Mouse (Mus musculus) liver, embryonic 13.5 days (tissue): ENCODE data around the gene Eef2k. TPM values are rescaled to one million over a fixed set of nuclear protein-coding genes. Genes with fewer than 3 reads are reported as not detected.
"Not testable (repeated sequence)": the region's sequence is repeated elsewhere in the genome, so short reads cannot be mapped to it uniquely, and the experiment has no call there.

Experiments used
- ATAC-seq: fragments of 200-750 bp; cut with Nextera tagmentation; 2 replicates; pipeline ENCODE4 v1.8.0; 2017; ENCODE audit warnings: low read depth, mild to moderate bottlenecking, moderate number of reproducible peaks, moderate library complexity
- DNase-seq: peaks from one replicate; pipeline ENCODE4 v3.0.0; 2022
- H3K27ac ChIP-seq: fragments of 300-500 bp; sonication (generic); 2 replicates; pipeline ENCODE4 v1.5.1; 2015; ENCODE audit warnings: moderate library complexity, mild to moderate bottlenecking, inconsistent platforms
- H3K27me3 ChIP-seq: fragments of 300-500 bp; sonication (generic); 2 replicates; pipeline ENCODE4 v1.6.1; 2015; ENCODE audit warnings: mild to moderate bottlenecking, inconsistent platforms
- H3K36me3 ChIP-seq: fragments of 300-500 bp; sonication (generic); 2 replicates; pipeline ENCODE4 v1.6.1; 2015; ENCODE audit warnings: mild to moderate bottlenecking, inconsistent platforms
- H3K4me1 ChIP-seq: fragments of 300-500 bp; sonication (generic); replicated peaks from 2 replicates; pipeline ENCODE4 v1.6.1; 2015; ENCODE audit warnings: inconsistent platforms
- H3K4me2 ChIP-seq: fragments of 300-500 bp; sonication (generic); 2 replicates; pipeline ENCODE4 v1.6.1; 2015; ENCODE audit warnings: inconsistent platforms, mild to moderate bottlenecking, moderate library complexity
- H3K4me3 ChIP-seq: fragments of 300-500 bp; sonication (generic); replicated peaks from 2 replicates; pipeline ENCODE4 v1.5.1; 2015; ENCODE audit warnings: mild to moderate bottlenecking, inconsistent platforms
- H3K9ac ChIP-seq: fragments of 300-500 bp; sonication (generic); 2 replicates; pipeline ENCODE4 v1.6.1; 2015; ENCODE audit warnings: mild to moderate bottlenecking, inconsistent platforms
- H3K9me3 ChIP-seq: fragments of 300-500 bp; sonication (generic); replicated peaks from 2 replicates; pipeline ENCODE4 v1.6.1; 2016; ENCODE audit warnings: inconsistent platforms
- WGBS: fragments of 180-500 bp; shearing (Covaris S2); methylation state at CpG from one replicate; pipeline ENCODE4 v1.1.7; 2015; ENCODE audit not compliant: insufficient replicate concordance; 5-methylcytosine and 5-hydroxymethylcytosine counted together
- polyA plus RNA-seq: library from polyadenylated mRNA; unstranded; fragments of >200 nt; fragmentation: Nextera tagmentation; extraction: Ambion mirVana; gene quantifications from 2 replicates; pipeline ENCODE4 v1.2.1, GENCODE M21; 2015

The Eef2k gene
- polyA plus RNA-seq, 1 experiment from 2014 or later = 42.2 TPM

DNA sequence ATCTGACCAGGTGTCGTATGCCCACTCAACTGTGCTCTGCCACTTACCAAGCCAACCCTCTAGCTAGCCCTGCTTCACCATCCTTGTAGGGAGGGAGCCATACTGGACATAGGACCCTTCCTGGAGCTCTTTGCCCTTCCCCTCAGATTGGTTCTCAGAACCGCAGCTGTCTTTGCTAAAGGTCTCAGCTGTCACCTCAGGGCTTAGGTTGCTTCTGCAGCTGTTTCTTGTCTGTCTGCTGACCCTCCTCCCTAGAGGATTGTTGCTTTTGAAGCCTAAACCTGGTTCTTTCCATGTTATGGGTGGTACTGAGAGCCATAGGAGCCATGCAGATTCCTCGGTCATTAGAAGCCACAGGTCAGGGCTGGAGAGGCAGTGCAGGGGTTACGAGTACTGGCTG lies 40.0 kb downstream of the Eef2k start:
- H3K4me3 ChIP-seq = no peak overlapping the region
- H3K27ac ChIP-seq = peak overlapping the region; percentile 93; the same call in 1 of the 2 replicates
- H3K9me3 ChIP-seq = no peaks in the 10 kb centered on the region
- no peak overlapping the region for H3K4me2 ChIP-seq
- H3K27me3 ChIP-seq = no peaks in the 10 kb centered on the region
- ATAC-seq (no peak), DNase-seq (no peak)
- H3K9ac ChIP-seq = no peak overlapping the region
- H3K36me3 ChIP-seq = peaks cover 95% of the 10 kb centered on the region
- WGBS = 78% methylated on average over 4 of the region's 4 CpGs
- peaks cover 81% of the 10 kb centered on the region for H3K4me1 ChIP-seq

DNA sequence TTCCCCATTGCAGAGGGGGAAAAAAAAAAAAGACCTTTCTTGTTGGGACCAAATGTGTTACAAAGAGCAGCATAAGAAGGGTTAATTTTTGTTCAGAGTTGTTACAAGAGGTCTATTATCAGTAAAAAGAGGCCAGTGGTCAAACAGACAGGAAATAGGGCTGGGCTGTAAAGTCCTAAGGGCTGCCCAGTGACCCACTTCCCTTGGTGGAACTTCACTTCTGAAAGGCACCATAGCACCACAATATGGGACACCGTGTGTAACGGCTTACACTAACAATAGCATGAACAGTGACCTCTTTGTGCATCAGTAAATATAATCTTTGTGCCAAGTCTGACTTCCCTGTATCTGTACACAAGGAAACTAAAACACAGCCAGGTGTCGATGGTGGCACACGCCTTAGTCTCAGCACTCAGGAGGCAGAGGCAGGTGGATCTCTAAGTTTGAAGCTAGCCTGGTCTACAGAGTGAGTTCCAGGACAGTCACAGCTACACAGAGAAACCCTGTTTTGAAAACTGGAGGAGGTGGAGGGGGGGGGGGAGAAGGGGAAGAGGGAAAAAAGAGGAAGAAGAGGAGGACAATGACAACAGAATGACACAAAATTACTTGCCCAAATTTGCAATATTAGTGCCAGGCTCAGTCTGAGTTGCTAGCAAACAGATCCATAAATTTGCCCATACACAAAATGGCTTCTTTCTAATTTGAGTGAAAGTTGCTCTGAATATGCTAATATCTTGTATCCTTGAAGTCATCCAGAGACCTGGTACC lies 41.1 kb downstream of the Eef2k start:
- H3K4me1 ChIP-seq = peaks cover 71% of the 10 kb centered on the region
- 55% methylated on average over 4 of the region's 4 CpGs for WGBS
- no peaks in the 10 kb centered on the region for H3K27me3 ChIP-seq
- no peak overlapping the region for H3K4me2 ChIP-seq
- ATAC-seq (no peak), DNase-seq (no peak)
- H3K36me3 ChIP-seq = peaks cover 98% of the 10 kb centered on the region
- no peaks in the 10 kb centered on the region for H3K9me3 ChIP-seq
- H3K4me3 ChIP-seq = no peak overlapping the region
- H3K27ac ChIP-seq = peak overlapping the region; percentile 93
- H3K9ac ChIP-seq = no peak overlapping the region

DNA sequence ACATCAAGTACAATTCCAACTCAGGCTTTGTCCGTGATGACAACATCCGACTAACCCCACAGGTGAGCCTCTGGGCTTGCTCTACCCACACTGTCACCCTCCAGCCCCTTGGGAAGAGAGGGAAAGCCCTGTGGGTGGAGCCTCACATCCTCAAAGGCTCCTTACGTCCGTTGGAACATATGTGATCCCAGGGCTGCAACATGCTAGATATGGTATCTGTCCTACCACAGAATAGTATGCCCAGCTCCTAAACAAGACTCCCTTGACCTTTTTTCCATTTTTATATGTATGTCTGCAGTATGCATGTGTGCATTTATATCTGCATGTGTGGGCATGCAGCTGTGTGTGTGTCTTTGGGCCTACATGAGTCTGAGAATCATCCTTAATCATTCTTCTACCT lies 42.1 kb downstream of the Eef2k start:
- no peaks in the 10 kb centered on the region for H3K27me3 ChIP-seq
- no peak overlapping the region for H3K9ac ChIP-seq
- peak; percentile 27 for ATAC-seq
- DNase-seq = no peak
- WGBS = 60% methylated on average over 4 of the region's 4 CpGs
- H3K4me2 ChIP-seq = no peak overlapping the region
- H3K9me3 ChIP-seq = no peaks in the 10 kb centered on the region
- no peak overlapping the region for H3K4me3 ChIP-seq
- H3K36me3 ChIP-seq = peaks cover 99% of the 10 kb centered on the region
- H3K27ac ChIP-seq = peak overlapping the region; percentile 93
- peaks cover 61% of the 10 kb centered on the region for H3K4me1 ChIP-seq

DNA sequence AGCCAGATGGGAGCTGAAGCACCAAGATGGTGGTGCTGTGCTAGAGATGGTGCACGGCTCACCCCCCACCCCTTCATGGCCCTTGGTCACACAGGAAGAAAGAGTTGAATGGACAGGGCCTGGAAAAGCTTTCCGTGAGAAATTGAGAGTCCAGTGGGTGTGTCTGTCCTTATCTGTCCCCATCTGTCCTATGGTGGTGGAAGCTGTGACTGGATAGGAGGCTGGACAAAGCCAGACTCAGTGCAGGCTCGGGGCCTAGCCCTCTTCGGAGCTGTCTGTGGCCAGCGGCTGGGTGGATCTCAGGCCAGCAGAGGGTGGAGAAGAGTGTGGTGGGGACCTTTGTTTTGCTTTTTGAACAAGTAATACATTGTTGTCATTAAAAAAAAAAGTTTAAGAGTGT lies 50.5 kb downstream of the Eef2k start:
- Histone ChIP-seq H3K36me3 (peaks cover 97% of the 10 kb centered on the region), H3K9ac (0 out of 2 replicates have a peak overlapping the region, but pooled peaks have one; percentile 27), H3K9me3 (no peaks in the 10 kb centered on the region), H3K4me3 (no peak overlapping the region), H3K27me3 (no peaks in the 10 kb centered on the region), H3K4me2 (no peak overlapping the region), H3K4me1 (peaks cover 15% of the 10 kb centered on the region), H3K27ac (peak overlapping the region; percentile 62)
- peak; percentile 81 for ATAC-seq
- no peak for DNase-seq
- 47% methylated on average over 5 of the region's 5 CpGs for WGBS

DNA sequence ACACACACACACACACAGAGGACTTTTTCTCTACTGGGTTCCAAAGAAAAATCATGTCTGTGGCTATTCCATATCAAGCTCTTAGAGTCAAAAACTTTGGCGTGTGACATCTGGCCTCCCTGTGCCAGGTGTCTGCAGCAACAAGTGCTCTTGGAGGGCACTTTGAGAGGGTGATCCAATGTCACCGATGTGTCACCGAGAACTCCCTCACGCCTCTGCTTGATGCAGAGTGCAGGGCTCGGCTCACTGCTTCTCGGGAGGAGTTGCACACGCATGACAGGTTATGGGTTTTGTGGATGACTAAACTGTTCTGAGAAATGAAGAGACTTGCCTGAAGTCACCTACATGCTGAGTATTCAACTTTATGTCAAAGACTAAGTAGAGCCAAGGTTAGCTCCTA lies 54.4 kb downstream of the Eef2k start:
- H3K9ac ChIP-seq = no peak overlapping the region
- peaks cover 95% of the 10 kb centered on the region for H3K36me3 ChIP-seq
- H3K4me3 ChIP-seq = no peak overlapping the region
- peaks cover 12% of the 10 kb centered on the region for H3K4me1 ChIP-seq
- no peak for DNase-seq
- H3K9me3 ChIP-seq = no peaks in the 10 kb centered on the region
- no peak overlapping the region for H3K4me2 ChIP-seq
- no peak for ATAC-seq
- WGBS = 92% methylated on average over 7 of the region's 7 CpGs
- H3K27me3 ChIP-seq = no peaks in the 10 kb centered on the region
- no peak overlapping the region for H3K27ac ChIP-seq

DNA sequence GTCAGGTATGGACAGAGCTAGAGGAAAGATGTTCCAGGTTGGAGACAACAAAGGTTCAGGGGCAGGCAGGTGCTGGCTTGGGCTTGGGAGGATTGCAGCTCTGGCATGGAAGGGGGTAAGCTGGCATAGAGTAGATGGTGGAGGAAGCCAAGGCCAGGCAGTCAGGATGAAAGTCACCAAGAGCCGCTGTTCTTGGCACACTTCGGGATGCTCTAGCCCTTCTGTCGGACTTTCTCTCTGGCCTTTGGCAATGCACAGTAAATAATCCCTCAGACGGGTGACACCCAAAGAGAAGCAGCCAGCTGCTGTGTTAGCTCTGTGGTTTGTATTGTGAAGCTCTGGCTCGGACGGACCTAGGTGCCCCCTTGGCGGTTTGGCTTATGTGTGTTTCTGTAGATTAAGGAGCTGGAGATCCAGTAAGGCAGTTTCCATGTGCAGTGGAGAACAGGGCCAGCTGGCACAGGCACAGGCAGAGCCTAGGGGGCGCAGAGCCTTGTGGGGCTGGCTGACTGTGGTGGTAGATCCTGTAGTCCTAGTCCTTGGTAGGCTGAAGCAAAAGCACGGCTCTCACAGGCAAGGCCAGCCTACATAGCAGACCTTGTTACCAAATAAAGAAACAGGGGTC lies 55.2 kb downstream of the Eef2k start:
- Histone ChIP-seq H3K9me3 (no peaks in the 10 kb centered on the region), H3K9ac (no peak overlapping the region), H3K36me3 (peaks cover 96% of the 10 kb centered on the region), H3K27me3 (no peaks in the 10 kb centered on the region), H3K4me3 (no peak overlapping the region), H3K4me1 (peaks cover 7% of the 10 kb centered on the region), H3K4me2 (no peak overlapping the region), H3K27ac (no peak overlapping the region)
- ATAC-seq (no peak), DNase-seq (no peak)
- 91% methylated on average over 9 of the region's 9 CpGs for WGBS

DNA sequence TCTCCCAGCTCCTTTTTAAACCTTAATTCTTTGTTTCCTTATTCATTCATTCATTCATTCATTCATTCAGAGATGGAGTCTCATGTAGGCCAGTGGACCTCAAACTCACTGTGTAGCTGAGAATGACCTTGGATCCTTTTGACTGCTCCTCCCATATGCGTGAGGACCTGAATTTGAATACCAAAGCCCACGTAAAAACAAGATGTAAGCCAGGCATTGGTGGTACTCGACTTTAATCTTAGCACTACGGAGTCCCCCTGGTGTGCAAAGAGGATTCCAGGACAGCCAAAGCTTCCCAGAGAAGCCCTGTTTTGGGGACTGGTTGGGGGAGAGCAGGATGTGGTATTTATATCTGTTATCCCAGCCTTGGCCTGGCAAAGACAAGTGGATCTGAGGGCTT lies 57.6 kb downstream of the Eef2k start:
- WGBS = 77% methylated on average over 4 of the region's 4 CpGs
- Histone ChIP-seq H3K4me3 (no peak overlapping the region), H3K27ac (no peak overlapping the region), H3K4me2 (no peak overlapping the region), H3K27me3 (no peaks in the 10 kb centered on the region), H3K9ac (no peak overlapping the region), H3K4me1 (no peaks in the 10 kb centered on the region), H3K9me3 (no peaks in the 10 kb centered on the region), H3K36me3 (peaks cover 92% of the 10 kb centered on the region)
- no peak for ATAC-seq
- no peak for DNase-seq

DNA sequence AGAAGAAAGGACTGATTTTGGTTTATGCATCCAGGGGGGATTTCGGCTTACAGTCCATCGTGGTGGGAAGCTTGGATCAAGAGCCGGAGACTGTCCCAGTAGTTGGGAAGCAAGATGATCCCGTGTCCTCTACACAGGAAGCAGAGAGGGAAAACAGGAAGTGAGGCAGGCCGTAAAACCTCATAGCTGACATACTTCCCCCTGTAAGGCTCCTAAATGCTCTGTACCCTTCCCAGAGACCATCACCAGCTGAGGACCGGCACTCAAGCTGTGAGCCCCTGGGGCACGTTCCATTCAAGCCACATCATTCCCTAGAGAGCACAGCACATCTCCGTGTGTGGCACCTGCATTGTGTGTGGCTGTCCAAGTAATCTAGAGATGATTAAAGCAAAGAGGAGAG lies 59.1 kb downstream of the Eef2k start:
- no peak for ATAC-seq
- Histone ChIP-seq H3K27me3 (no peaks in the 10 kb centered on the region), H3K36me3 (peaks cover 88% of the 10 kb centered on the region), H3K4me1 (no peaks in the 10 kb centered on the region), H3K9ac (no peak overlapping the region), H3K27ac (no peak overlapping the region), H3K4me3 (no peak overlapping the region), H3K4me2 (no peak overlapping the region), H3K9me3 (no peaks in the 10 kb centered on the region)
- 55% methylated on average over 8 of the region's 8 CpGs for WGBS
- no peak for DNase-seq

DNA sequence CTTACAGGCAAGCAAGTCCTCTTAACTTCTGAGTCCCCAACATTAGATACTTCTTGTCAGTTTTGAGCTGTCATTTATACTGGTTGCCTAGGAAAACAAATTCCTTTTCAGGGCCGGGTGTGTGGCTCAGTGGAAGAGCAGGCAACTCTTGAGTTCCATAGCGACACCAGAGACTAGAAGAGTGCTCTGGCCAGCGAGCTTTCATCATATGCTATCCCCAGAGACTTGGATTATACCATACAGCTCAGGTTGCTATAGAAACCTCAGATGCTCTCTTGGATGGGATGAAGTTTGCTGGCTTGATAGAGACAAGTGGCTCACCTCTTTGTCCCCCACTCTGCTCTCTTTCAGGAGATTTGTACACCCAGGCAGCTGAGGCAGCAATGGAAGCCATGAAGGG lies 60.3 kb downstream of the Eef2k start:
- no peak overlapping the region for H3K4me2 ChIP-seq
- no peak overlapping the region for H3K9ac ChIP-seq
- DNase-seq (no peak), ATAC-seq (no peak)
- no peaks in the 10 kb centered on the region for H3K9me3 ChIP-seq
- no peaks in the 10 kb centered on the region for H3K27me3 ChIP-seq
- 79% methylated on average over 3 of the region's 3 CpGs for WGBS
- peaks cover 75% of the 10 kb centered on the region for H3K36me3 ChIP-seq
- H3K4me3 ChIP-seq = no peak overlapping the region
- no peaks in the 10 kb centered on the region for H3K4me1 ChIP-seq
- H3K27ac ChIP-seq = no peak overlapping the region

DNA sequence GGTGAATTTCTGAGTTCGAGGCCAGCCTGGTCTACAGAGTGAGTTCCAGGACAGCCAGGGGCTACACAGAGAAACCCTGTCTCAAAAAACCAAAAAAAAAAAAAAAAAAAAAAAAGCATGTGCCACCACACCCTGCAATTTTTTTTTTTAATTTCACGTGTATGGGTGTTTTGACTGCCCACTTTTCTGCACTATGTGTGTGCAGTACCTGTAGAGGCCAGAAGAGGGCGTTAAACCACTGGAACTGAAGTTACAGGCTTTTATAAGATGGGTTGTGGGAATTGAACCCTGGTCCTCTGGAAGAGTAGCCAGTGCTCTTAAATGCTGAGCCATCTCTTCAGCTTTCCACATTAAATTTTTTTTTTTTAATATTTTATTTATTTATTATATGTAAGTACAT lies 67.5 kb downstream of the Eef2k start:
- not testable (repeated sequence) for H3K9ac ChIP-seq, H3K27ac ChIP-seq, ATAC-seq, H3K4me3 ChIP-seq, H3K36me3 ChIP-seq, H3K27me3 ChIP-seq, H3K4me2 ChIP-seq, H3K9me3 ChIP-seq, H3K4me1 ChIP-seq, DNase-seq
- 53% methylated on average over 3 of the region's 3 CpGs for WGBS

DNA sequence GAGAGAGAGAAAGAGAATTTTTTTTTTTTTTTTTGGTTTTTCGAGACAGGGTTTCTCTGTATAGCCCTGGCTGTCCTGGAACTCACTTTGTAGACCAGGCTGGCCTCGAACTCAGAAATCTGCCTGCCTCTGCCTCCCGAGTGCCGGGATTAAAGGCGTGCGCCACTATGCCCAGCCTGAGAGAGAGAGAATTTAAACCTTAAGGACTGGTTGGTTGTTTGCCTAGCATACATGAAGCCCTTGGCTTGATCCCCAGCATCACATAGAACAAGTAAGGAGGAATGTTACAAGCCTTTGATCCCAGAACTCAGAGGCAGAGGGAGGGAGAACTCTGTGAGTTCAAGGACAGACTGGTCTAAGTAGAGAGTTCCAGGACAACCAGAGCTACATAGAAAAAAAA lies 68.6 kb downstream of the Eef2k start:
- not testable (repeated sequence) for H3K36me3 ChIP-seq, H3K4me2 ChIP-seq, H3K9ac ChIP-seq, DNase-seq, H3K9me3 ChIP-seq, H3K27ac ChIP-seq, H3K4me3 ChIP-seq, ATAC-seq, H3K27me3 ChIP-seq, H3K4me1 ChIP-seq
- 73% methylated on average over 6 of the region's 6 CpGs for WGBS

DNA sequence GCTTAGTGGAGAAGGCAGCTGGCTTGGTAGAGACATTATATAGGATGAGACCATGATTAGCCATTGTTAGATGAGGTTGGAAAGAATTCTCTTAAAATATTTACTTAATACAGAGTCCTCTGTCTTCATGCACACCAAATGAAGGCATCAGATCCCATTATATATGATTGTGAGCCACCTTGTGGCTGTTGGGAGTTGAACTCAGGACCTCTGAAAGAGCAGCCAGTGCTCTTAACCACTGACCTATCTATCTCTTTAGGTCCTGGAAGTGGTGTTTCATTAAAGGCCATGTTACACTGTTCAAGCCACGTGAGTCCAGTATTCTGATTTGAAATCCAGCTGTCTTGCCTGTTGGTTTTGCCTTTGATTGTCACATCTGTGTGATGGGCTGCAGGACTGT lies 70.7 kb downstream of the Eef2k start:
- no peaks in the 10 kb centered on the region for H3K9me3 ChIP-seq
- H3K4me2 ChIP-seq = no peak overlapping the region
- H3K4me3 ChIP-seq = no peak overlapping the region
- no peak for DNase-seq
- H3K27me3 ChIP-seq = no peaks in the 10 kb centered on the region
- H3K9ac ChIP-seq = no peak overlapping the region
- no peak overlapping the region for H3K27ac ChIP-seq
- no peak for ATAC-seq
- 18% methylated on average over 1 of the region's 1 CpGs for WGBS
- peaks cover 12% of the 10 kb centered on the region for H3K4me1 ChIP-seq
- H3K36me3 ChIP-seq = no peaks in the 10 kb centered on the region
